Mouse (Mus musculus) limb, embryonic 15.5 days (tissue): ENCODE results near the gene Lgals3. TPM values are rescaled to one million over a fixed set of nuclear protein-coding genes. Genes with fewer than 3 reads are reported as not detected.

Experiments used
- ATAC-seq: fragments of 200-750 bp; cut with Nextera tagmentation; 2 replicates; pipeline ENCODE4 v1.8.0; 2017; ENCODE audit warnings: low read depth, moderate TSS enrichment; ENCODE audit not compliant: insufficient number of reproducible peaks, low FRiP score, low TSS enrichment
- H3K27ac ChIP-seq: fragments of 300-500 bp; sonication (generic); 2 replicates; pipeline ENCODE4 v1.5.1; 2015; ENCODE audit warnings: moderate library complexity, mild to moderate bottlenecking, inconsistent platforms
- H3K27me3 ChIP-seq: fragments of 300-500 bp; sonication (generic); 2 replicates; pipeline ENCODE4 v1.6.1; 2015; ENCODE audit warnings: inconsistent platforms
- H3K36me3 ChIP-seq: fragments of 300-500 bp; sonication (generic); 2 replicates; pipeline ENCODE4 v1.6.1; 2015; ENCODE audit warnings: inconsistent platforms
- H3K4me1 ChIP-seq: fragments of 300-500 bp; sonication (generic); 2 replicates; pipeline ENCODE4 v1.6.1; 2015; ENCODE audit warnings: inconsistent platforms
- H3K4me2 ChIP-seq: fragments of 300-500 bp; sonication (generic); 2 replicates; pipeline ENCODE4 v1.6.1; 2015; ENCODE audit warnings: mild to moderate bottlenecking, inconsistent platforms
- H3K4me3 ChIP-seq: fragments of 300-500 bp; sonication (generic); 2 replicates; pipeline ENCODE4 v1.5.1; 2015; ENCODE audit warnings: mild to moderate bottlenecking, inconsistent platforms
- H3K9ac ChIP-seq: fragments of 300-500 bp; sonication (generic); 2 replicates; pipeline ENCODE4 v1.6.1; 2015; ENCODE audit warnings: inconsistent platforms
- H3K9me3 ChIP-seq: fragments of 300-500 bp; sonication (generic); 2 replicates; pipeline ENCODE4 v1.6.1; 2016; ENCODE audit warnings: inconsistent platforms
- WGBS: fragments of 180-500 bp; shearing (Covaris S2); methylation state at CpG from one replicate; pipeline ENCODE4 v1.1.7; 2015; 5-methylcytosine and 5-hydroxymethylcytosine counted together
- polyA plus RNA-seq: library from polyadenylated mRNA; unstranded; fragments of >200 nt; fragmentation: Nextera tagmentation; extraction: Ambion mirVana; gene quantifications from 2 replicates; pipeline ENCODE4 v1.2.1, GENCODE M21; 2015

Gene Lgals3
- polyA plus RNA-seq, 1 experiment from 2014 or later, result 277 TPM

DNA sequence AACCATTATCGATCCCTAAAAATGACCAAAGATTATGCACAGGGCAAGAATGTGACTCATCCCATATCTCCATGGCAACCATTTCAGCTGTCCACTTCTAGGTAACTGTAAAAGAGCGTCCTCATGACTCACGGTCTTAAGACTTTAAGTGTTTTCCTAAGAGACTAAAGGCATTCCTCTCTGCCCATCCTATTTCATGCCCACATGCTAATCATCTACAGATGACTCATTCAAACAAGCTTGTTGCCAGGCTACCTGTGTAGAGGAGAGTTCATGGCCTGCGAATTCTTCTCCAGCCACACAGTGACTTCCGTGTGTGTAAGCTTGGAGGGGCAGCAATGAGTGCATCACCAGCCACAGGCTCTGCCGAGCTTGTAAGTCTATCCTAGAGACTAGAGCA is 4.1 kb downstream of the Lgals3 start:
- H3K27ac ChIP-seq, result no peak overlapping the region
- no peak overlapping the region for H3K4me3 ChIP-seq
- peaks cover 24% of the 10 kb centered on the region for H3K4me1 ChIP-seq
- H3K36me3 ChIP-seq, result no peaks in the 10 kb centered on the region
- no peak overlapping the region for H3K9ac ChIP-seq
- peaks cover 17% of the 10 kb centered on the region for H3K27me3 ChIP-seq
- 65% methylated on average over 6 of the region's 6 CpGs for WGBS
- no peak overlapping the region for H3K4me2 ChIP-seq
- no peak for ATAC-seq
- no peaks in the 10 kb centered on the region for H3K9me3 ChIP-seq

DNA sequence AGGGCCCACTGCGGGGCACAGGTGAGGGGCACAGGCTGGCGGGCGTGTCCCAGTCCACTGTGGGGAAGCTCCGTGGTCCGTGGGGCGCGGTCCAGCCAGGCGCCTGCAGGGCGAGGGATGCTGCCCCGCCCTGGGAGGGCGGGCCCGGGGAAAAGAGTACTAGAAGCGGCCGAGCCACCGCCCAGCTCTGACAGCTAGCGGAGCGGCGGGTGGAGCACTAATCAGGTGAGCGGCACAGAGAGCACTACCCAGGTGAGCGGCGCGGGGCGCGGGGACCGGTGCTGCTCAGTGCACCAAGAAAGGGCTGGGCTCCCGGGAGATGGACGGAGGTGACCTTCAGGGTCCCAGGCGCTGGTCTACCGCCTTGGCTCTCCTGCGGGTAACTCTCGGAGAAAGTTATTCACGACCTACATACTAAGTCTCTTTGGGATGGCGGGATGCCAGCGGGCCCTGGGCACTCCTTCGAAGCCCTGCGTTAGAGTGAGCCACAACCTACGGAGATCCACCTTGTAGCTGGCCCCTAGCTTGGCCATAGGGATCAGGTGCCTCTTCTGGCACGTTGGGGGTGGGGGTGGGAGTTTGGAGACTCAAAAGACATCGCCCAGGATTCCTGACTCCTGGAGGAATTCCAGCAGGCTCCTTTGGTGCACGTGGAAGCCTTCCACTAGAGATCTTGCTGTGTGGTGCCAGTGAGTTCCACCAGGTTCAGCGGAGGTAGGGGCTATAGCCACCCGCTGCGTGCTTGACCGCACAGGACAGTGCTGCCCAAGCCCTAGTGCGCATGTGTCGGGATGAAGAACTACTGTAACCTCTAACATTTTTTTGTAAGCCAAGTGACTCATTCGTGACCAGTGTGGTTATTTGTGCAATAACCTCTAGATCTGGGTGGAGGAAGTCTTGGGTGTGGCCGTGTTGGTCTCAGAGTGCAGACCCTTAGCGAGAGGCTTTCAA is 6.5 kb downstream of the Lgals3 start:
- peak overlapping the region; percentile 39 for H3K4me3 ChIP-seq
- peak overlapping the region; percentile 31; the same call in 1 of the 2 replicates for H3K9ac ChIP-seq
- H3K4me2 ChIP-seq, result peak overlapping the region; percentile 60
- peaks cover 19% of the 10 kb centered on the region for H3K4me1 ChIP-seq
- no peaks in the 10 kb centered on the region for H3K9me3 ChIP-seq
- 11% methylated on average over 49 of the region's 49 CpGs for WGBS
- ATAC-seq, result 0 out of 2 replicates have a peak, but pooled peaks have one; percentile 45
- no peaks in the 10 kb centered on the region for H3K36me3 ChIP-seq
- H3K27ac ChIP-seq, result peak overlapping the region; percentile 59
- peaks cover 17% of the 10 kb centered on the region for H3K27me3 ChIP-seq

DNA sequence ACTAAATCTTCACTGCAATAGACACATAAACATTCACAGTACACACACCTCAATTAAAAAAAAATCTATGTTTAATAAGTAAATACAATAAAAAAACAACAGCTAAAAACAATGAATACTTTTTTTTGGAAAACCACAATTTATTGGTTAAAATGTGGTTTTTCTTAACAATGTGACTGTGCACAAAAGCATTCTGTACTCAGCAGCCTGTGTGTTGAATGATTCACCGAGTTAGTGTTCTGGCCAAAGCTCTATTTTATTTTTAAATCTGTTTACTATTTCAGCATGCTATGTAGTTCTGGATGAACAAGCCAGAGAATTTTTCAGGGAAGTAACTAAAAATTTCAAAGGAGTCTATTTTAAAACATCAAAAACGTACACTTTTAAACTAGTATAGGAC is 9.0 kb downstream of the Lgals3 start:
- no peak for ATAC-seq

DNA sequence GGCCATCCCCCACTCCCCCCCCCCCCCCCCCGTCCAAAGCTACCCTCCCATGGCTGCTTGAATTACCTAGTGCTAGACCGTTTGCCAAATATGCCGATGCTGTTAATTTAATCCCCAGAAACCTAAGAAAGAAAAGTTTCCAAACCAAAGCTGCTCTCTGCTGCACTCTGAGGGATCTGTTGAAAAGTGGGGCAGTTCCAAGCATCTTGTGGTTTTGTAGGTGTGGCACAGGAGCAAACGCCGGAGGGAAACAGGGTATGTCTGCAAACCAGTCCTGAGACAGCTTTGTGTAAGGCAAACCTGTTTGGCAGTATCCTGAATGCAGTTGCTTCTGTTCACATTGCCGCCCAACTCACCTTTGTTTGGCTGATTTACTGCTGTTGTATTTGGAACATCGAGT is 10.8 kb downstream of the Lgals3 start:
- H3K4me1 ChIP-seq, result peaks cover 15% of the 10 kb centered on the region
- no peaks in the 10 kb centered on the region for H3K9me3 ChIP-seq
- H3K9ac ChIP-seq, result no peak overlapping the region
- H3K4me2 ChIP-seq, result no peak overlapping the region
- peaks cover 9% of the 10 kb centered on the region for H3K27me3 ChIP-seq
- H3K36me3 ChIP-seq, result peaks cover 9% of the 10 kb centered on the region; the same call in 1 of the 2 replicates
- 0 out of 2 replicates have a peak, but pooled peaks have one; percentile 49 for ATAC-seq
- 0 out of 2 replicates have a peak overlapping the region, but pooled peaks have one; percentile 55 for H3K27ac ChIP-seq
- no peak overlapping the region for H3K4me3 ChIP-seq
- whole genome bisulfite sequencing, result 42% methylated on average over 7 of the region's 7 CpGs

More for the DNA sequence above, 9.0 kb downstream of the Lgals3 start:
- H3K4me2 ChIP-seq, result no peak overlapping the region
- H3K36me3 ChIP-seq, result peaks cover 3% of the 10 kb centered on the region; the same call in 1 of the 2 replicates
- peaks cover 17% of the 10 kb centered on the region for H3K27me3 ChIP-seq
- no peak overlapping the region for H3K9ac ChIP-seq
- H3K4me1 ChIP-seq, result peaks cover 19% of the 10 kb centered on the region
- H3K27ac ChIP-seq, result no peak overlapping the region
- WGBS, result 52% methylated on average over 2 of the region's 2 CpGs
- no peaks in the 10 kb centered on the region for H3K9me3 ChIP-seq
- no peak overlapping the region for H3K4me3 ChIP-seq

DNA sequence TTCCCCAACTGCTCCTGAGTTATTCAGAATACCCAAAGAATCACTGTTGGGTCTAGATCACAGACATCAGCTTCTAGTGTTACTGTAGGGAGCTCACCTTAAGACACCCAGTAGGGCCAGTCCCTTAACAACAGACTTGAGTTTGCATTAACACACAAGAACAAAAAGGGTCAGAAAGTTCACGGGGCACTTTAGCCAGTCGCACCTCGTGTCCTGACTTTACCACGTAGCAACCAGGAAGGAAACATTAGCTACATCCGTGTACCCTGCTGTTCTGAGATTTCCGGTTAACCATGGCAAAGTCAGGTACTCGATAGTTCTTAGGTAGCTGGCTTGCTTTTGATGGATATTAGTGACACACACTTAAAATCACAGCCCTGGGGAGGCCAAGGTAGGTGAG is 16.4 kb downstream of the Lgals3 start:
- no peaks in the 10 kb centered on the region for H3K27me3 ChIP-seq
- H3K36me3 ChIP-seq, result peaks cover 34% of the 10 kb centered on the region
- H3K4me3 ChIP-seq, result no peak overlapping the region
- WGBS, result 89% methylated on average over 7 of the region's 7 CpGs
- H3K9me3 ChIP-seq, result no peaks in the 10 kb centered on the region
- H3K4me2 ChIP-seq, result no peak overlapping the region
- no peaks in the 10 kb centered on the region for H3K4me1 ChIP-seq
- H3K9ac ChIP-seq, result no peak overlapping the region
- no peak overlapping the region for H3K27ac ChIP-seq
- ATAC-seq, result no peak

DNA sequence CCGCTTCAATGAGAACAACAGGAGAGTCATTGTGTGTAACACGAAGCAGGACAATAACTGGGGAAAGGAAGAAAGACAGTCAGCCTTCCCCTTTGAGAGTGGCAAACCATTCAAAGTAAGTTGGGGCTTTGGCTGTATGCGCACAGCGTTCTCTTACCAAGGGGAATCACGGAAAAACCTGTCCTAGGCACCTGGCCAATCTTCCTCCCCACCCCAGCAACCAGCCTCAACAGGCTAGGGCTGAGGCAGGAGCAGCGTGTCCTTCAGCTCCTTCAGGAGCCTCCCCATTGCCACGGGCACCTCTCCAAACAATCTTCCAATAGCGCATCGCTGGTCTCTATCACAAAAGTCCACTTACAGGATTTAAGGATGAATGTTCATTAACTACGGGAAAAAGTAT is 17.1 kb downstream of the Lgals3 start:
- Histone ChIP-seq H3K27ac (no peak overlapping the region), H3K4me2 (no peak overlapping the region), H3K4me1 (no peaks in the 10 kb centered on the region), H3K36me3 (peaks cover 41% of the 10 kb centered on the region), H3K27me3 (no peaks in the 10 kb centered on the region), H3K9ac (no peak overlapping the region), H3K4me3 (no peak overlapping the region), H3K9me3 (no peaks in the 10 kb centered on the region)
- ATAC-seq, result no peak
- WGBS, result 78% methylated on average over 10 of the region's 10 CpGs

DNA sequence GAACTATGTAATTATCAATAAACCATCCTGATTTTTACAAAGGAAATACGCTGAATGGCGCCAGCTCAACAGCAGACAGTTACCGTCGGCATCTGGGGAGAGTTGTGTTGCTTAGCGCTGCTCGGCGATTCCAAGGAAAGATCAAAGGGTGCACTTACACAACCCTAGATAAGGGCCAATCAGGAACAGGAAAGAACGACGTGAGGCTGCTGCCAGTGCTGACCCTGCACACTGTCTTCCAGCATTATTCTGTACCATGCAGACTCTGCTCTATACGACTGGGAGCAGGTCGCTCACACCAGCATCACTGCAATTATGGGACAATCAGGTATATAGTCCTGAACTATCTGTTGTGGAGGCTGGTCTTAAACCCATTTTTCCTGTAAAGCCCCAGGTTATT is 18.6 kb downstream of the Lgals3 start:
- Histone ChIP-seq H3K4me2 (no peak overlapping the region), H3K9me3 (no peaks in the 10 kb centered on the region), H3K9ac (no peak overlapping the region), H3K27me3 (no peaks in the 10 kb centered on the region), H3K36me3 (peaks cover 53% of the 10 kb centered on the region), H3K4me3 (no peak overlapping the region), H3K4me1 (no peaks in the 10 kb centered on the region), H3K27ac (no peak overlapping the region)
- ATAC-seq, result no peak
- WGBS, result 66% methylated on average over 11 of the region's 11 CpGs

DNA sequence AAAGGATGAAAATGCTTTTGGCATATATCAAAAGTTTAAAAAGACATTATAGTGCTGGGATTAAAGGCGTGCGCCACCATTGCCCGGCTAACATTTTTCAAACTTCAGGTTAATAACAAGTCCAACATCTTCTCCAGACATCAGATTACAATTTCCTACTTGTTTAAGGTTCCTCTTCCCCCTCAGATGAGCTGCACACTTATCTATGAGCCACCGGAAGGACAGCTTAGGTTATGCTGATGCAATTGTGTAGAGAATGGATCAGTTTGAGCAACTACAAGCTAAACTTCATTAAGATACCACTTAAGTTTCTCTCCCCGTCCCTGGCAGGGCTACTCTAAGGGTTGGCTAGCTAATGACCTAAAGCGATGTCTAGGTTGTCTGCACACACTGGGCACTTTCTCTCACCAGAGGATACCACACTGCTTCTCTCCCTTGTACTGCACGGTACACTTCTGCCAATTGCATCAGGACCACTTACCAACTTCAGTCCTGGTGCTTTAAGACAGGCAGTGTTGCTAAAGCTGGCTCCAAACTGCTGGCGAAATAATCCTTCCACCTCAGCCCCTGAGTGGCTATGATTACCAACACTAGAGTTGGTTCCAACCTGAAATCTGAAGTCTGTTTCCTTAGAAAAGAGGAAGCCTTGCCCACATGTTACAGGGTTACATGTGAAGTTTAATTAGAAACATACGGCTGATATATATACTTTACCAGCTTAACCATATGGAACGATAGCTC is 26.0 kb downstream of the Lgals3 start:
- no peak overlapping the region for H3K4me2 ChIP-seq
- H3K27ac ChIP-seq, result no peak overlapping the region
- H3K4me1 ChIP-seq, result no peaks in the 10 kb centered on the region
- no peaks in the 10 kb centered on the region for H3K27me3 ChIP-seq
- peaks cover 80% of the 10 kb centered on the region for H3K36me3 ChIP-seq
- H3K9ac ChIP-seq, result no peak overlapping the region
- H3K4me3 ChIP-seq, result no peak overlapping the region
- WGBS, result 78% methylated on average over 10 of the region's 10 CpGs
- ATAC-seq, result no peak
- H3K9me3 ChIP-seq, result no peaks in the 10 kb centered on the region

DNA sequence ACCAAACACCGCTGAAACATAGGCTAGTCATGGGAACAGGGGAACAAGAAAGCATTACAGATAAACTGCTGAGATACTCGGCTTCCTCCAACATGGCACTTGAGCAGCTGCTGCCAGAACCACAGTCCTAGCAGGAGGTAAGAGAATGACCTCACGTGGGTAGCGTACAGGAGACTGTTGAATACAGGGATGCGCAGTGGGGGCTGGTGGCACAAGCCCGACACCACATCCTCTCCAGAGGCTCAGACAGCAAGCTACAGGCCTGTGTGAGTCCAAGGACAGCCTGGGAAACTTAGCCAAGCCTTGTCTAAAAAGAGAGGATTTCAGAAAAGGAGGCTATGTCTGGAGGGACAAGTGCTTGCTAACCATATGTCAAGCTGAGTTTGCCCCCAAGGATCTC is 27.5 kb downstream of the Lgals3 start:
- H3K36me3 ChIP-seq, result peaks cover 81% of the 10 kb centered on the region
- WGBS, result 95% methylated on average over 6 of the region's 6 CpGs
- ATAC-seq, result no peak

DNA sequence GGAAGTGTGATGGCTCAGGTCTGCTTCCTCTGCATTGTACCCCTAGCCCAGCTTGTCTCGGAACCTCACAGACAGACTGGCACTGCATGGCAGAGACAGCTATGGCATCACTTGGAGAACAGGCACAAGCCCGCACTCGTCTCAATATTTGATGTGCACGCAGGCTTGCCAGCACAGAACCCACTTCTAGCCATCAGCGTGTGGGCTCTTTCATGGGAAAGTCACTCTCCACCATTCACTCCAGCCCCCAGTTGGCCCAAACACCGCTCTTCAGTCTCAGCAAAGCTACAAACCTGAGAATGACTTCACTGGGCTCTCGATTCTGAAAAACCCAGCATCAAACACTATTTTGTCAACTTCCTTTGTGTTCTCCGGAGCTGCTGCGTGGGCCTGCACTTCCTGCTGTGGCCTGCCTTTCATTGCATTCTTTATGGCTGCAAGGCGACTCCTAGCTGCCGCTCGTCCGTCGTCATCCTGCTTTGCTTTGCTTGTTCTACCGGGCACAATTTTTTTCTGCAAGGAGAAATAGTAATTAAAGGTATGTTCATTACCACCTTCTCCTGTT is 28.0 kb downstream of the Lgals3 start:
- Histone ChIP-seq H3K9me3 (no peaks in the 10 kb centered on the region), H3K4me3 (no peak overlapping the region), H3K4me2 (no peak overlapping the region), H3K9ac (no peak overlapping the region), H3K27ac (no peak overlapping the region), H3K36me3 (peaks cover 79% of the 10 kb centered on the region), H3K27me3 (no peaks in the 10 kb centered on the region), H3K4me1 (no peaks in the 10 kb centered on the region)
- 79% methylated on average over 15 of the region's 15 CpGs for WGBS
- ATAC-seq, result no peak

More for the DNA sequence above, 27.5 kb downstream of the Lgals3 start:
- no peaks in the 10 kb centered on the region for H3K4me1 ChIP-seq
- no peak overlapping the region for H3K4me3 ChIP-seq
- no peaks in the 10 kb centered on the region for H3K9me3 ChIP-seq
- H3K27me3 ChIP-seq, result no peaks in the 10 kb centered on the region
- H3K4me2 ChIP-seq, result no peak overlapping the region
- H3K9ac ChIP-seq, result no peak overlapping the region
- no peak overlapping the region for H3K27ac ChIP-seq

DNA sequence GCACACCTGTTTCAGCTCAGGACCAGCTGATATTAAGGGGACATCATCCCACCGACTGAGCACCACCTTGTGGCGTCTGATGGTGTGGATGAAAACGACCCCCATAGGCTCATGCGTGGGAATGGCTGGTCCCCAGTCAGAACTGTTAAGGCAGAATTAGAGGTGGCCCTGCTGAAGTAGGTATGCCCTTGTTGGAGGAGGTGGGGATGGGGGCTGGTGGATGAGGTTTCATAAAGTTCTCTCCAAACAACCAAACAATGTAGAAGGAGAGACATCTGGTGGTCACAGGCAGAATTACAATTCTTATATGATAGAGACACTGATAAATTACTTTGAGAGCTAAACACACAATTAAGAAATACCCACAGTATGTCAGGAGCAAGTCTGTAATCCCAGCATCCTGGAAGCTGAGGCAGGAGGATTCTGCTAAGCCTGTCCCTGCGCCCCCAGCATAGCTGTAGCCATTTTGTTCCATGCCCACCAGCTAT is 28.7 kb downstream of the Lgals3 start:
- Histone ChIP-seq H3K4me1 (no peaks in the 10 kb centered on the region), H3K9ac (no peak overlapping the region), H3K4me2 (no peak overlapping the region), H3K9me3 (no peaks in the 10 kb centered on the region), H3K27me3 (no peaks in the 10 kb centered on the region), H3K4me3 (no peak overlapping the region), H3K36me3 (peaks cover 77% of the 10 kb centered on the region), H3K27ac (no peak overlapping the region)
- WGBS, result 61% methylated on average over 5 of the region's 5 CpGs
- no peak for ATAC-seq
